Mouse (Mus musculus) embryonic fibroblast, embryonic 13.5 days (primary cell): Measurements from ENCODE around the gene Thap7.

Source experiments
- CTCF ChIP-seq: IDR thresholded peaks from 2 replicates; pipeline ENCODE4 v1.5.1; 2011; ENCODE audit warnings: mild to moderate bottlenecking, control low read depth, low read length, moderate library complexity, borderline replicate concordance; ENCODE audit not compliant: insufficient read depth
- POLR2A ChIP-seq: IDR thresholded peaks from 2 replicates; pipeline ENCODE4 v1.6.1; 2011; ENCODE audit warnings: low read depth, mild to moderate bottlenecking, control low read depth, low read length, moderate library complexity

DNA sequence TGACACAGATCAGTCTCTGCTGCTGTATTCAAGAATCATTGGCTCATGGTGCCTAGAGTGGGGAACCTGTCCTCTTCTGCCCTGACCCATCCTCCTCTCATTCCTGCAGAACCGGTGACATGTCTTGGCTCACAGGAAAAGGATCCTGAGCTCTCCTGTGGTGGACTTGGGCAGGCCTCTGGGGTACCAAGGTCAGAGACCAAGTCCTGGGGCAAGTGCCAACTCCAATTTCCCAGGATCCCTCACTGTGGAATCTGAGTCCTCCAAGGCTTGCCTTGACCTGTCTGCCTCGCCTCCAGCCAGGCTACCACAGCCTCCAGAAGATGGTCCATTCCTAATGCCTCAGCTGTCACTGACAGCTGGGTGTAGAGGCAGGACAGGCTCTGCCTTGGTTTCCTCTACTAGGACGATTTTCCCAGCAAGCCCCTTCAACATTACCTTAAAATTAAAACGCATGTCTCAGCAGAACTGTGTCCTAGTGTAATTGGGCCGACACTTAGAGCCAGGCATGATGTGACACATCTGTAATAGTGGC, 23.9 kb downstream of the Thap7 start:
- TF ChIP-seq CTCF (no peak), POLR2A (no peak)
